Mouse (Mus musculus) E14TG2a.4 (cell line): ENCODE data around the gene AK157302.

Experiments
- CTCF ChIP-seq: conservative IDR thresholded peaks from 2 replicates; pipeline ENCODE4 v1.5.1; 2014; ENCODE audit warnings: low read length
- POU5F1 ChIP-seq: IDR thresholded peaks from 2 replicates; pipeline ENCODE4 v1.6.1; 2014; ENCODE audit warnings: low read length, borderline replicate concordance

- no peak for TF ChIP-seq CTCF
- TF ChIP-seq POU5F1 = no peak
These were observed 35.8 kb downstream of the AK157302 start, which contains the start of gene Zkscan8 for GRCm38 (mm10) chr13:21530781-21531201.
